Mouse (Mus musculus): ENCODE measurements at regions not wholly inside any gene's neighbourhood (a gene's known extent, or its start where the extent isn't known, plus 50 kb on each side); places are given as distances from the start of the nearest gene placed in this dataset.

GRCm38 (mm10) chr9:74476830-74477229 is 366.7 kb downstream of the Wdr72 start:
- TF ChIP-seq CTCF (IDR thresholded peaks at IDR 0.05; ENCODE audit: low read depth, low read length), result no peak
- no peak for TF ChIP-seq POLR2A (IDR thresholded peaks at IDR 0.05; ENCODE audit: insufficient read depth, low read length)

Data from ES-Bruce4 (cell line).